Mouse (Mus musculus): ENCODE measurements around the gene Tlx1. TPM values are rescaled to one million over a fixed set of nuclear protein-coding genes. Genes with fewer than 3 reads are reported as not detected.
A peak's percentile ranks its signal among the peaks of the same experiment; 100 is the strongest.

Gene Tlx1
- total and polyA plus RNA-seq, 2 experiments, result 0.05 TPM; not detected in 1

- no peak for DNase-seq (ENCODE audit: extremely low read depth, low read depth, low spot score)
- no peaks in the 10 kb centered on the region; the same call in 1 of the 2 replicates for H3K4me1 ChIP-seq (ENCODE audit: control insufficient read depth, insufficient read depth, low read length)
- H3K79me2 ChIP-seq (ENCODE audit: control insufficient read depth, insufficient read depth, low read length), result no peaks in the 10 kb centered on the region
- TF ChIP-seq POLR2A (IDR thresholded peaks at IDR 0.05; ENCODE audit: extremely low read depth, insufficient read depth, low read length) (no peak), CTCF (IDR thresholded peaks at IDR 0.05; ENCODE audit: low read depth, low read length) (no peak)
- H3K4me3 ChIP-seq (ENCODE audit: insufficient read depth, low read depth, low read length), result no peak overlapping the region
- no peak overlapping the region for H3K27ac ChIP-seq (replicated peaks; ENCODE audit: insufficient read depth, low read depth, low read length)
- 87% methylated on average over 5 of the region's 5 CpGs for WGBS
- H3K9ac ChIP-seq (ENCODE audit: low read depth, low read length), result no peak overlapping the region
- no peaks in the 10 kb centered on the region for H3K27me3 ChIP-seq (ENCODE audit: control insufficient read depth, insufficient read depth, low read length)
- no peaks in the 10 kb centered on the region for H3K36me3 ChIP-seq (ENCODE audit: control insufficient read depth, insufficient read depth, low read length)
Measured at GRCm38 (mm10) chr19:45180447-45180846, 30.0 kb downstream of the Tlx1 start.

GRCm38 (mm10) chr19:45194651-45195050 lies 44.2 kb downstream of the Tlx1 start:
- TF ChIP-seq POLR2A (IDR thresholded peaks at IDR 0.05; ENCODE audit: extremely low read depth, insufficient read depth, low read length), result no peak
- TF ChIP-seq CTCF (IDR thresholded peaks at IDR 0.05; ENCODE audit: low read depth, low read length), result no peak
- 37% methylated on average over 4 of the region's 4 CpGs for WGBS
- peaks cover 5% of the 10 kb centered on the region; the same call in 1 of the 2 replicates for H3K27me3 ChIP-seq (ENCODE audit: control insufficient read depth, insufficient read depth, low read length)
- DNase-seq (ENCODE audit: extremely low read depth, low read depth, low spot score), result no peak
- H3K36me3 ChIP-seq (ENCODE audit: control insufficient read depth, insufficient read depth, low read length), result no peaks in the 10 kb centered on the region
- H3K9ac ChIP-seq (ENCODE audit: low read depth, low read length), result no peak overlapping the region
- no peak overlapping the region for H3K4me3 ChIP-seq (ENCODE audit: insufficient read depth, low read depth, low read length)
- H3K4me1 ChIP-seq (ENCODE audit: control insufficient read depth, insufficient read depth, low read length), result no peaks in the 10 kb centered on the region
- H3K27ac ChIP-seq (replicated peaks; ENCODE audit: insufficient read depth, low read depth, low read length), result no peak overlapping the region
- H3K79me2 ChIP-seq (ENCODE audit: control insufficient read depth, insufficient read depth, low read length), result no peaks in the 10 kb centered on the region

DNA sequence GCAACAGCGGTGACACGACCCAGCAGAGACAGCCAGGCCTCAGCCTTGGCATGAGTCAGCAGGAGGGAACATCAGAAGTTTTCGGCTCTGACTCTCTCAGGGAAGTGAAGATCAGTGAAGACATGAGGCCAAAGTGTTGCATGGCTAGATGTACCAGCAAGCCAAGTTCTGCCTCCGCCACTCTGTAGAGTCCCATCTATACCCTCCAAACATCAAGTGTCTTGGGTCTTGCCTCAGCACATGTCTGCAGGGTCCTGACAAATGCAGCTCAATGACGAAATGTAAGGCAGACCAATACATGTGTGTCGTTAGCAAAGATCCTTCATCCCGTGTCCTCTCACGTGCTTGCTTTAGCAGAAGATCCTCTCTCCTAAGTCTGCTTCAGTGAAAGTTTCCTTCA lies 46.5 kb downstream of the Tlx1 start:
- DNase-seq (ENCODE audit: extremely low read depth, low read depth, low spot score), result no peak
- TF ChIP-seq POLR2A (IDR thresholded peaks at IDR 0.05; ENCODE audit: extremely low read depth, insufficient read depth, low read length) (no peak), CTCF (IDR thresholded peaks at IDR 0.05; ENCODE audit: low read depth, low read length) (no peak)
- Histone ChIP-seq H3K27ac (replicated peaks; ENCODE audit: insufficient read depth, low read depth, low read length) (no peak overlapping the region), H3K9ac (ENCODE audit: low read depth, low read length) (no peak overlapping the region), H3K79me2 (ENCODE audit: control insufficient read depth, insufficient read depth, low read length) (no peaks in the 10 kb centered on the region), H3K4me3 (ENCODE audit: insufficient read depth, low read depth, low read length) (no peak overlapping the region), H3K27me3 (ENCODE audit: control insufficient read depth, insufficient read depth, low read length) (peaks cover 4% of the 10 kb centered on the region; the same call in 1 of the 2 replicates), H3K4me1 (ENCODE audit: control insufficient read depth, insufficient read depth, low read length) (no peaks in the 10 kb centered on the region), H3K36me3 (ENCODE audit: control insufficient read depth, insufficient read depth, low read length) (no peaks in the 10 kb centered on the region)
- 90% methylated on average over 8 of the region's 8 CpGs for WGBS

GRCm38 (mm10) chr19:45205311-45206105 lies 55.0 kb downstream of the Tlx1 start:
- TF ChIP-seq CTCF (IDR thresholded peaks at IDR 0.05; ENCODE audit: low read depth, low read length) (no peak), POLR2A (IDR thresholded peaks at IDR 0.05; ENCODE audit: extremely low read depth, insufficient read depth, low read length) (no peak)
- WGBS, result 82% methylated on average over 3 of the region's 3 CpGs
- Histone ChIP-seq H3K4me3 (ENCODE audit: insufficient read depth, low read depth, low read length) (no peak overlapping the region), H3K4me1 (ENCODE audit: control insufficient read depth, insufficient read depth, low read length) (0 out of 2 replicates have a peak, but pooled peaks cover 3% of the 10 kb centered on the region), H3K36me3 (ENCODE audit: control insufficient read depth, insufficient read depth, low read length) (no peaks in the 10 kb centered on the region), H3K27ac (replicated peaks; ENCODE audit: insufficient read depth, low read depth, low read length) (no peak overlapping the region), H3K27me3 (ENCODE audit: control insufficient read depth, insufficient read depth, low read length) (peaks cover 3% of the 10 kb centered on the region; the same call in 1 of the 2 replicates), H3K79me2 (ENCODE audit: control insufficient read depth, insufficient read depth, low read length) (no peaks in the 10 kb centered on the region), H3K9ac (ENCODE audit: low read depth, low read length) (no peak overlapping the region)
- DNase-seq (ENCODE audit: extremely low read depth, low read depth, low spot score), result peak; percentile 76

Other genes starting within 250 kb of the Tlx1 start
- 15.1 and 19.3 TPM in 2 replicates for gene Slf2, start 219.5 kb upstream of the Tlx1 start, total RNA-seq (2014; rRNA removed)
- 4.9 and 7.9 TPM in 2 replicates for gene Slf2, start 219.5 kb upstream of the Tlx1 start, polyA plus RNA-seq (2012; rRNA removed)
- 58.5 and 79.0 TPM in 2 replicates for gene Sema4g, start 161.6 kb upstream of the Tlx1 start, total RNA-seq (2014; rRNA removed)
- 413 and 566 TPM in 2 replicates for gene Sema4g, start 161.6 kb upstream of the Tlx1 start, polyA plus RNA-seq (2012; rRNA removed)
- gene Twnk, start 145.0 kb upstream of the Tlx1 start, total RNA-seq (2014; rRNA removed), result 7.8 and 9.3 TPM in 2 replicates
- 11.8 and 11.9 TPM in 2 replicates for gene Twnk, start 145.0 kb upstream of the Tlx1 start, polyA plus RNA-seq (2012; rRNA removed)
- 26.6 and 32.3 TPM in 2 replicates for gene Mrpl43, start 144.2 kb upstream of the Tlx1 start, total RNA-seq (2014; rRNA removed)
- 76.2 and 80.0 TPM in 2 replicates for gene Mrpl43, start 144.2 kb upstream of the Tlx1 start, polyA plus RNA-seq (2012; rRNA removed)
- 3.4 and 4.6 TPM in 2 replicates for gene Lzts2, start 136.3 kb upstream of the Tlx1 start, total RNA-seq (2014; rRNA removed)
- gene Lzts2, start 136.3 kb upstream of the Tlx1 start, polyA plus RNA-seq (2012; rRNA removed), result 14.2 and 14.3 TPM in 2 replicates
- not detected in 2 replicates for gene Pdzd7, start 105.0 kb upstream of the Tlx1 start, total RNA-seq (2014; rRNA removed)
- gene Pdzd7, start 105.0 kb upstream of the Tlx1 start, polyA plus RNA-seq (2012; rRNA removed), result 0.06 TPM in 1 of 2 replicates, not detected in the other
- 0.65 and 0.94 TPM in 2 replicates for gene Sfxn3, start 103.2 kb upstream of the Tlx1 start, total RNA-seq (2014; rRNA removed)
- 0.76 and 1.5 TPM in 2 replicates for gene Sfxn3, start 103.2 kb upstream of the Tlx1 start, polyA plus RNA-seq (2012; rRNA removed)
- 0.67 and 1.2 TPM in 2 replicates for gene Kazald1, start 75.4 kb upstream of the Tlx1 start, total RNA-seq (2014; rRNA removed)
- gene Kazald1, start 75.4 kb upstream of the Tlx1 start, polyA plus RNA-seq (2012; rRNA removed), result 1.1 and 1.2 TPM in 2 replicates
- gene Lbx1, start 85.1 kb downstream of the Tlx1 start, total RNA-seq (2014; rRNA removed), result under 0.01 TPM in 1 of 2 replicates, not detected in the other
- gene Lbx1, start 85.1 kb downstream of the Tlx1 start, polyA plus RNA-seq (2012; rRNA removed), result not detected in 2 replicates
- 10.9 and 12.6 TPM in 2 replicates for gene Btrc, start 213.1 kb downstream of the Tlx1 start, total RNA-seq (2014; rRNA removed)
- 7.1 and 7.8 TPM in 2 replicates for gene Btrc, start 213.1 kb downstream of the Tlx1 start, polyA plus RNA-seq (2012; rRNA removed)